Comparison of ENCODE assay signal across 10 mouse cellular contexts in genomic region chr11:49247255-49247654, GRCm38 (mm10). TPM values are rescaled to one million over a fixed set of nuclear protein-coding genes. Genes with fewer than 3 reads are reported as not detected.
DNase-seq lines count a peak whose midpoint lies in the region; ATAC-seq and TF ChIP-seq lines count a peak whose summit lies in the region.
"Had no signal": no experiment of that assay in that cellular context is flagged by ENCODE, and none has a peak within 500 bp of the region (broad histone marks: within the 10 kb centered on the region; RNA-seq: fewer than 3 reads in every experiment).

No protein-coding gene starts in this region.

- WGBS in heart, embryonic 15.5 days, result 45% methylated on average over 2 of the region's 2 CpGs
- 83% methylated on average over 2 of the region's 2 CpGs for WGBS in midbrain, embryonic 13.5 days

- no peak overlapping the region; the same call in 1 of the 2 replicates for H3K9ac ChIP-seq in heart, embryonic 15.5 days
- H3K9ac ChIP-seq in midbrain, embryonic 13.5 days (replicated peaks), result 0 out of 2 replicates have a peak overlapping the region, but pooled peaks have one; percentile 23

- H3K4me1 ChIP-seq in heart, embryonic 15.5 days (replicated peaks), result peaks cover 69% of the 10 kb centered on the region
- peaks cover 45% of the 10 kb centered on the region for H3K4me1 ChIP-seq in bone marrow macrophage, adult 2 months (ENCODE audit: control insufficient read depth, insufficient read depth, low read length)
- peaks cover 73% of the 10 kb centered on the region for H3K4me1 ChIP-seq in midbrain, embryonic 13.5 days (replicated peaks)

- H3K9me3 ChIP-seq in heart, embryonic 15.5 days (replicated peaks), result no peaks in the 10 kb centered on the region
- H3K9me3 ChIP-seq in midbrain, embryonic 13.5 days, result no peaks in the 10 kb centered on the region
- H3K9me3 ChIP-seq: G1E had no signal

- TF ChIP-seq CTCF in bone marrow macrophage, adult 2 months (IDR thresholded peaks at IDR 0.05; ENCODE audit: low read depth, low read length), result no peak

- no peak for DNase-seq in heart, adult 8-10 months (ENCODE audit: low spot score)
- peak; percentile 46 for DNase-seq in 3T3-L1 (ENCODE audit: low read depth, low spot score)
- DNase-seq in gastrocnemius, postnatal 4 days (ENCODE audit: low spot score in 2 of 2), result no peak
- DNase-seq in cerebellum, adult 9-11 months, result no peak
- no peak for DNase-seq in lung, adult 18-20 months
- DNase-seq: kidney, postnatal 4 days had no signal

- TF ChIP-seq POLR2A in bone marrow macrophage, adult 2 months (IDR thresholded peaks at IDR 0.05; ENCODE audit: borderline replicate concordance, low read depth, low read length), result no peak

- ATAC-seq in heart, embryonic 15.5 days (replicated peaks; ENCODE audit: insufficient number of reproducible peaks, insufficient read depth, low FRiP score, low read depth), result no peak
- no peak for ATAC-seq in midbrain, embryonic 13.5 days

- H3K4me2 ChIP-seq in heart, embryonic 15.5 days, result peak overlapping the region; percentile 11; the same call in 1 of the 2 replicates
- H3K4me2 ChIP-seq in midbrain, embryonic 13.5 days (replicated peaks), result no peak overlapping the region

- H3K4me3 ChIP-seq in heart, embryonic 15.5 days, result no peak overlapping the region
- peak overlapping the region; percentile 23 for H3K4me3 ChIP-seq in bone marrow macrophage, adult 2 months (ENCODE audit: insufficient read depth, low read length)
- H3K4me3 ChIP-seq in midbrain, embryonic 13.5 days (replicated peaks), result no peak overlapping the region

- H3K27me3 ChIP-seq in heart, embryonic 15.5 days, result no peaks in the 10 kb centered on the region
- H3K27me3 ChIP-seq in midbrain, embryonic 13.5 days, result no peaks in the 10 kb centered on the region

- H3K27ac ChIP-seq in heart, embryonic 15.5 days, result peak overlapping the region; percentile 96; the same call in 1 of the 2 replicates
- H3K27ac ChIP-seq in bone marrow macrophage, adult 2 months (ENCODE audit: insufficient read depth, low read depth, low read length), result 0 out of 2 replicates have a peak overlapping the region, but pooled peaks have one; percentile 1
- no peak overlapping the region for H3K27ac ChIP-seq in midbrain, embryonic 13.5 days

- no peaks in the 10 kb centered on the region for H3K36me3 ChIP-seq in heart, embryonic 15.5 days
- H3K36me3 ChIP-seq in midbrain, embryonic 13.5 days, result no peaks in the 10 kb centered on the region

RNA-seq across cellular contexts. Expression of gene Mgat1, which starts 3.3 kb away (rescaled TPM):
- polyA plus RNA-seq in heart, embryonic 15.5 days (2015; fragmentation: Nextera tagmentation; extraction: Ambion mirVana), result 41.7 and 54.8 TPM in 2 replicates
- 10 to 100 TPM; 62.4 to 80.4 (median 68.8) TPM for total RNA-seq in heart, adult 8-10 months (2022)
- 76.3 and 89.8 TPM in 2 replicates for polyA plus RNA-seq in bone marrow macrophage, adult 2 months (2012; ENCODE audit: insufficient read depth, insufficient read length, missing spikeins)
- 29.3 and 32.1 TPM in 2 replicates for polyA plus RNA-seq in midbrain, embryonic 13.5 days (2015; fragmentation: Nextera tagmentation; extraction: Ambion mirVana)
- total RNA-seq in gastrocnemius, postnatal 4 days (2021), result 10 to 100 TPM; 61.3 to 67.4 TPM

RNA-seq across cellular contexts. Expression of gene Olfr1393, which starts 30.8 kb away (rescaled TPM):
- 0.09 TPM in 1 of 2 replicates, not detected in the other for polyA plus RNA-seq in heart, embryonic 15.5 days (2015; fragmentation: Nextera tagmentation; extraction: Ambion mirVana)
- under 1 TPM; 0.41 to 0.50 (median 0.43) TPM for total RNA-seq in heart, adult 8-10 months (2022)
- not detected in 2 replicates for polyA plus RNA-seq in bone marrow macrophage, adult 2 months (2012; ENCODE audit: insufficient read depth, insufficient read length, missing spikeins)
- 0.15 TPM in 1 of 2 replicates, not detected in the other for polyA plus RNA-seq in midbrain, embryonic 13.5 days (2015; fragmentation: Nextera tagmentation; extraction: Ambion mirVana)
- total RNA-seq in gastrocnemius, postnatal 4 days (2021), result under 1 TPM; 0.16 to 0.22 TPM
- polyA plus RNA-seq: G1E had no signal

RNA-seq across cellular contexts. Expression of gene Olfr1392, which starts 37.8 kb away (rescaled TPM):
- polyA plus RNA-seq in heart, embryonic 15.5 days (2015; fragmentation: Nextera tagmentation; extraction: Ambion mirVana), result not detected in 2 replicates
- not detected for total RNA-seq in heart, adult 8-10 months (2022)
- polyA plus RNA-seq in bone marrow macrophage, adult 2 months (2012; ENCODE audit: insufficient read depth, insufficient read length, missing spikeins), result not detected in 2 replicates
- polyA plus RNA-seq in midbrain, embryonic 13.5 days (2015; fragmentation: Nextera tagmentation; extraction: Ambion mirVana), result not detected in 2 replicates
- total RNA-seq in gastrocnemius, postnatal 4 days (2021), result not detected
- polyA plus RNA-seq: G1E had no signal

RNA-seq across cellular contexts. Expression of gene Zfp62, which starts 44.2 kb away (rescaled TPM):
- polyA plus RNA-seq in heart, embryonic 15.5 days (2015; fragmentation: Nextera tagmentation; extraction: Ambion mirVana), result 24.2 and 26.6 TPM in 2 replicates
- 10 to 100 TPM; 25.0 to 31.7 (median 27.1) TPM for total RNA-seq in heart, adult 8-10 months (2022)
- polyA plus RNA-seq in bone marrow macrophage, adult 2 months (2012; ENCODE audit: insufficient read depth, insufficient read length, missing spikeins), result 28.4 and 30.8 TPM in 2 replicates
- polyA plus RNA-seq in midbrain, embryonic 13.5 days (2015; fragmentation: Nextera tagmentation; extraction: Ambion mirVana), result 56.6 and 58.5 TPM in 2 replicates
- total RNA-seq in gastrocnemius, postnatal 4 days (2021), result 10 to 100 TPM; 30.4 to 39.9 TPM

RNA-seq across cellular contexts. Expression of gene Olfr10, which starts 57.3 kb away (rescaled TPM):
- polyA plus RNA-seq in heart, embryonic 15.5 days (2015; fragmentation: Nextera tagmentation; extraction: Ambion mirVana), result not detected in 2 replicates
- total RNA-seq in heart, adult 8-10 months (2022), result not detected
- not detected in 2 replicates for polyA plus RNA-seq in bone marrow macrophage, adult 2 months (2012; ENCODE audit: insufficient read depth, insufficient read length, missing spikeins)
- not detected in 2 replicates for polyA plus RNA-seq in midbrain, embryonic 13.5 days (2015; fragmentation: Nextera tagmentation; extraction: Ambion mirVana)
- total RNA-seq in gastrocnemius, postnatal 4 days (2021), result not detected
- polyA plus RNA-seq: G1E had no signal
